Mouse (Mus musculus) cerebellum, adult 2 months (tissue): ENCODE measurements around the gene Igf2bp1. TPM values are rescaled to one million over a fixed set of nuclear protein-coding genes. Genes with fewer than 3 reads are reported as not detected.

ENCODE experiments used
- DNase-seq, 2 experiments: peaks; one replicate each; pipeline ENCODE4 v3.0.0; 2021
- H3K27ac ChIP-seq: fragments of 200-500 bp; 2 replicates; pipeline ENCODE4 v1.5.1; 2012; ENCODE audit warnings: low read length, control low read depth, inconsistent platforms; ENCODE audit not compliant: insufficient read depth
- H3K27me3 ChIP-seq: fragments of 200-500 bp; 2 replicates; pipeline ENCODE4 v1.6.1; 2012; ENCODE audit warnings: inconsistent platforms, mild to moderate bottlenecking, low read length, moderate library complexity; ENCODE audit not compliant: control insufficient read depth, insufficient read depth
- H3K4me1 ChIP-seq: fragments of 200-500 bp; 2 replicates; pipeline ENCODE4 v1.6.1; 2011; ENCODE audit warnings: low read length; ENCODE audit not compliant: control insufficient read depth, insufficient read depth
- H3K4me3 ChIP-seq: fragments of 200-500 bp; replicated peaks from 2 replicates; pipeline ENCODE3; 2011; ENCODE audit warnings: mild to moderate bottlenecking, low read depth, low read length, control low read depth; ENCODE audit not compliant: insufficient read depth
- CTCF ChIP-seq: fragments of 200-500 bp; IDR thresholded peaks from 2 replicates; pipeline ENCODE4 v1.5.1; 2011; ENCODE audit warnings: low read depth, mild to moderate bottlenecking, control low read depth, low read length, moderate library complexity, borderline replicate concordance; ENCODE audit not compliant: insufficient read depth
- POLR2A ChIP-seq: fragments of 200-500 bp; IDR thresholded peaks from 2 replicates; pipeline ENCODE4 v1.6.1; 2011; ENCODE audit warnings: low read length, control low read depth, borderline replicate concordance; ENCODE audit not compliant: insufficient read depth
- WGBS: fragments of 180-500 bp; shearing (Covaris S2); methylation state at CpG from one replicate; pipeline ENCODE4 v1.1.7; 2018; 5-methylcytosine and 5-hydroxymethylcytosine counted together
- polyA plus RNA-seq: library from polyadenylated mRNA; depleted of rRNA; stranded (reverse); fragments of >200 nt; gene quantifications from 2 replicates; pipeline ENCODE4 v1.2.3, GENCODE M21; 2012; rRNA removed

Igf2bp1 gene
- polyA plus RNA-seq, 1 experiment = not detected

GRCm38 (mm10) chr11:95915006-95915710, 90.6 kb downstream of the Igf2bp1 start:
- no peak for TF ChIP-seq CTCF
- no peak for TF ChIP-seq POLR2A
- Histone ChIP-seq H3K4me1 (no peaks in the 10 kb centered on the region; the same call in 1 of the 2 replicates), H3K27me3 (peaks cover 2% of the 10 kb centered on the region; the same call in 1 of the 2 replicates), H3K27ac (no peak overlapping the region), H3K4me3 (no peak overlapping the region)
- DNase-seq = peak in 1 of 2 experiments; percentile 9
- 2% methylated on average over 28 of the region's 28 CpGs for WGBS

DNA sequence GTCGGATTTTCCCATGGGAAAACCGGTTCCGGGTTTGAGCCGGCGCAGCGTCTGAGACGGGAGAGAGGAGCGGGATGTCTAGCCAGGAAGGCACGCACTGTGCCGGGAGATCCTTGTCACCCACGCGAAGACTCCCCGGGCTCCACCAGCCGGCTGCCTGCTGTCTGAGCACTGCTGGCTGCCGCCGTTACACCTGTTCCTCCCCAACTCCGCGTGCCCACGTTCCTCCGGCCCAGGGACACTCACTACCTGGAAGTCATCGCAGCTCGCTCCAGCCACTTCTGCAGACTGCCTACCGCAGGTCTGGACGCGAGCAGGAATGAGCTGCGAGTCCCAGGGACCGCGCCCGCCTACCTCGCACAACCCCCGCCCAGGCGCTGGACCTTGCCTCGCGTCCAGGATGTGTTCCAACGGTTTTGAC, 91.2 kb downstream of the Igf2bp1 start, which contains the start of gene B4galnt2:
TSS of gene B4galnt2 (minus strand) at position 321 of the 421 bp plus-strand sequence.
- under 1% methylated on average over 35 of the region's 35 CpGs for WGBS
- no peaks in the 10 kb centered on the region; the same call in 1 of the 2 replicates for H3K4me1 ChIP-seq
- H3K27ac ChIP-seq = no peak within 1 kb of the TSS
- H3K27me3 ChIP-seq = peaks cover 2% of the 10 kb centered on the region; the same call in 1 of the 2 replicates
- TF ChIP-seq POLR2A (no peak), CTCF (no peak)
- DNase-seq = no peak
- no peak within 1 kb of the TSS for H3K4me3 ChIP-seq

- no peak overlapping the region for H3K4me3 ChIP-seq
- peaks cover 2% of the 10 kb centered on the region; the same call in 1 of the 2 replicates for H3K27me3 ChIP-seq
- DNase-seq = no peak
- no peaks in the 10 kb centered on the region; the same call in 1 of the 2 replicates for H3K4me1 ChIP-seq
- 4% methylated on average over 14 of the region's 14 CpGs for WGBS
- TF ChIP-seq POLR2A (no peak), CTCF (no peak)
- H3K27ac ChIP-seq = no peak overlapping the region
Observed at GRCm38 (mm10) chr11:95913959-95914566, 91.7 kb downstream of the Igf2bp1 start.

GRCm38 (mm10) chr11:95911579-95911978, 94.2 kb downstream of the Igf2bp1 start:
- TF ChIP-seq CTCF (no peak), POLR2A (no peak)
- no peak for DNase-seq
- H3K27ac ChIP-seq = no peak overlapping the region
- H3K27me3 ChIP-seq = peaks cover 2% of the 10 kb centered on the region; the same call in 1 of the 2 replicates
- H3K4me3 ChIP-seq = no peak overlapping the region
- WGBS = 24% methylated on average over 6 of the region's 7 CpGs
- H3K4me1 ChIP-seq = no peaks in the 10 kb centered on the region; the same call in 1 of the 2 replicates

DNA sequence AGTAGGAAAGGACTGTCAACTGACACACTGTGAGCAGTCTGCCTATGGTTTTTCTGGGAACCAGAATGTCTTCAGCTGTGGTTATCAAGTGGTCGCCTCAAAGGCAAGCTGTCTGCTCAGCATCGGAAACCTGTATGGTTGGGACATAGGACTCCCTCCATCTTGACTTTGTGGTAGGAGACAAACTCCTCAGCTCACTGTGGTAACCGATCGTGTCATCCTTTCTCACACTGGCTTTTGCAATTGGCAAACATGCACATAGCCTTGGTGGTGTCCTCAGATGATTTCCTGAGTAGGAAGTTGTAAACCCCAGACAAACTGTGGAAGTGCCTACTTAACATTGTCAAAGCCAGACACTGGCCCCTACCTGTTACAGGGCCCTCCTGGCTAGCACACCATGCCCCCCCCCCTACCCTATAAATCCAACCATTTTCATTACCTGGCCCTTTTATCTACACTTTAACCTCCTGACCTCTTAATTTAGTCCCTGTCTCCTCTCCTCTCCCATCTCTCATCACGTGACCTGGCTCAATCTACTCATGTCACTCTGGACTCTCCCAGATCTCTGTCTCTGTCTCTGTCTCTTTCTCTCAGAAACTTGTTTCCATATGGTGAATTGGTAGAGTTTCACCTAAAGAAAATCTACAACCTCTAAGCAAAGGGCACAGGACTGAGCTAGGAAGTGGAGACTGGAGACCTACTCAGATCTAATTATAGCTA, 97.8 kb downstream of the Igf2bp1 start:
- WGBS = 86% methylated on average over 5 of the region's 5 CpGs
- Histone ChIP-seq H3K4me3 (no peak overlapping the region), H3K27me3 (no peaks in the 10 kb centered on the region; the same call in 1 of the 2 replicates), H3K27ac (no peak overlapping the region), H3K4me1 (no peaks in the 10 kb centered on the region)
- no peak for DNase-seq
- TF ChIP-seq CTCF (no peak), POLR2A (no peak)

Other genes with a start within 250 kb of the Igf2bp1 start
- gene Phospho1, start 181.4 kb downstream of the Igf2bp1 start, polyA plus RNA-seq = 110 and 122 TPM in 2 replicates
- 3.5 and 5.4 TPM in 2 replicates for gene Gngt2, start 168.7 kb downstream of the Igf2bp1 start, polyA plus RNA-seq
- 3.2 and 3.9 TPM in 2 replicates for gene Abi3, start 163.5 kb downstream of the Igf2bp1 start, polyA plus RNA-seq
- gene B4galnt2, start 91.0 kb downstream of the Igf2bp1 start, polyA plus RNA-seq = not detected in 2 replicates
- gene Gip, start 18.6 kb upstream of the Igf2bp1 start, polyA plus RNA-seq = not detected in 2 replicates
- 75.0 and 83.5 TPM in 2 replicates for gene Snf8, start 28.9 kb upstream of the Igf2bp1 start, polyA plus RNA-seq
- gene Ube2z, start 59.4 kb upstream of the Igf2bp1 start, polyA plus RNA-seq = 56.0 and 56.8 TPM in 2 replicates
- gene Atp5g1, start 69.7 kb upstream of the Igf2bp1 start, polyA plus RNA-seq = 696 and 758 TPM in 2 replicates
- gene Calcoco2, start 106.0 kb upstream of the Igf2bp1 start, polyA plus RNA-seq = 0.08 TPM in 1 of 2 replicates, not detected in the other
- gene Ttll6, start 127.8 kb upstream of the Igf2bp1 start, polyA plus RNA-seq = 0.39 and 0.52 TPM in 2 replicates
- not detected in 2 replicates for gene Hoxb13, start 188.4 kb upstream of the Igf2bp1 start, polyA plus RNA-seq